Mouse (Mus musculus) CH12.LX (cell line): ENCODE measurements around the gene Ercc6.

Source experiments
- CTCF ChIP-seq, 2 experiments: IDR thresholded peaks in 1 of 2; conservative IDR thresholded peaks in 1 of 2; 2 replicates each; pipeline ENCODE4 v1.5.1; 2011 to 2012; ENCODE audit warnings: low read depth in 2 of 2, low read length in 2 of 2, improper control_type of control experiment in 1 of 2, inconsistent platforms in 1 of 2, mild to moderate bottlenecking in 1 of 2, moderate library complexity in 1 of 2
- EP300 ChIP-seq: IDR thresholded peaks from 2 replicates; pipeline ENCODE4 v1.6.1; 2011; ENCODE audit warnings: low read length, improper control_type of control experiment
- HCFC1 ChIP-seq: IDR thresholded peaks from 2 replicates; pipeline ENCODE4 v1.6.1; 2012; ENCODE audit warnings: low read depth, mild to moderate bottlenecking, inconsistent platforms, low read length, improper control_type of control experiment
- IRF4 ChIP-seq: IDR thresholded peaks from 2 replicates; pipeline ENCODE4 v1.6.1; 2014; ENCODE audit warnings: low read depth, mild to moderate bottlenecking, inconsistent platforms, low read length, improper control_type of control experiment
- MAX ChIP-seq: IDR thresholded peaks from 2 replicates; pipeline ENCODE4 v1.6.1; 2011; ENCODE audit warnings: low read length, improper control_type of control experiment
- MAZ ChIP-seq: IDR thresholded peaks from 2 replicates; pipeline ENCODE4 v1.6.1; 2012; ENCODE audit warnings: low read depth, mild to moderate bottlenecking, inconsistent platforms, low read length, improper control_type of control experiment, moderate library complexity
- NELFE ChIP-seq: IDR thresholded peaks from 2 replicates; pipeline ENCODE4 v1.6.1; 2011; ENCODE audit warnings: low read depth, low read length, improper control_type of control experiment
- POLR2A ChIP-seq: IDR thresholded peaks from 2 replicates; pipeline ENCODE4 v1.6.1; 2011; ENCODE audit warnings: low read depth, mild to moderate bottlenecking, improper control_type of control experiment, low read length
- RAD21 ChIP-seq: IDR thresholded peaks from 2 replicates; pipeline ENCODE4 v1.6.1; 2011; ENCODE audit warnings: low read depth, mild to moderate bottlenecking, low read length, improper control_type of control experiment, moderate library complexity
- RCOR1 ChIP-seq: conservative IDR thresholded peaks from 2 replicates; pipeline ENCODE4 v1.6.1; 2012; ENCODE audit warnings: low read depth, mild to moderate bottlenecking, inconsistent platforms, low read length, improper control_type of control experiment
- TCF12 ChIP-seq: IDR thresholded peaks from 2 replicates; pipeline ENCODE4 v1.6.1; 2014; ENCODE audit warnings: low read depth, mild to moderate bottlenecking, inconsistent platforms, low read length, improper control_type of control experiment
- USF1 ChIP-seq: IDR thresholded peaks from 2 replicates; pipeline ENCODE4 v1.6.1; 2014; ENCODE audit warnings: low read depth, mild to moderate bottlenecking, inconsistent platforms, low read length, improper control_type of control experiment

DNA sequence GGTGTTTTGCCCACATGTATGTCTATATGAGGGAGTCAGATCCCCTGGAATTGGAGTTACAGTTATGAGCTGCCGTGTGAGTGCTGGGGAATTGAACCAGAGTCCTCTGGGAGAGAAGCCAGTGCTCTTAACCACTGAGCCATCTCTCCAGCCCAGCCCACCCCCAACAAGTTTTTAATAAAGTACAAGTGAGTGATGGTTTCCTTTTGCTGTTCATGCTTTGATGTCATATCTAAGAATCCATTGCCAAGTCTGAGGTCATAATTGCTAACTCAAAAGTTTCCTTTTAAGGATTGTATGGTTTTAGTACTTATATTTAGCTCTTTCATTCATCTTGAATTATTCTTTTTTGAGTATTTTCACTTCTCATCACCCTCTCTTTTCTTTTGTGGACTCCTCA lies 9.4 kb upstream of the Ercc6 start:
- TF ChIP-seq CTCF (conservative IDR thresholded peaks at IDR 0.05 in 1 of 2, IDR thresholded peaks at IDR 0.05 in 1 of 2; ENCODE audit: low read depth in 2 of 2, low read length in 2 of 2) (no peak), USF1 (no peak), MAX (no peak), RAD21 (no peak), POLR2A (no peak), TCF12 (no peak), RCOR1 (no peak), HCFC1 (no peak), NELFE (no peak), EP300 (no peak), IRF4 (no peak), MAZ (no peak)
